Mouse (Mus musculus) ES-E14 (cell line): ENCODE data around the gene Ctse.

Source experiments
- CHD2 ChIP-seq: IDR thresholded peaks from 2 replicates; pipeline ENCODE4 v1.6.1; 2014; ENCODE audit warnings: mild to moderate bottlenecking, low read depth, low read length, inconsistent platforms
- HCFC1 ChIP-seq: IDR thresholded peaks from 2 replicates; pipeline ENCODE4 v1.6.1; 2012; ENCODE audit warnings: low read length, inconsistent platforms, borderline replicate concordance; ENCODE audit not compliant: insufficient read depth
- ZNF384 ChIP-seq: IDR thresholded peaks from 2 replicates; pipeline ENCODE4 v1.6.1; 2012; ENCODE audit warnings: low read depth, low read length, inconsistent platforms

- no peak for TF ChIP-seq ZNF384
- no peak for TF ChIP-seq CHD2
- no peak for TF ChIP-seq HCFC1
These were observed 3.5 kb downstream of the Ctse start for GRCm38 (mm10) chr1:131641565-131641964.
